Mouse (Mus musculus): Measurements from ENCODE around the gene Chic2. TPM values are rescaled to one million over a fixed set of nuclear protein-coding genes. Genes with fewer than 3 reads are reported as not detected.

Chic2 gene
- total and polyA plus RNA-seq, 3 experiments, result 33.4 to 100 (median 41.1) TPM

DNA sequence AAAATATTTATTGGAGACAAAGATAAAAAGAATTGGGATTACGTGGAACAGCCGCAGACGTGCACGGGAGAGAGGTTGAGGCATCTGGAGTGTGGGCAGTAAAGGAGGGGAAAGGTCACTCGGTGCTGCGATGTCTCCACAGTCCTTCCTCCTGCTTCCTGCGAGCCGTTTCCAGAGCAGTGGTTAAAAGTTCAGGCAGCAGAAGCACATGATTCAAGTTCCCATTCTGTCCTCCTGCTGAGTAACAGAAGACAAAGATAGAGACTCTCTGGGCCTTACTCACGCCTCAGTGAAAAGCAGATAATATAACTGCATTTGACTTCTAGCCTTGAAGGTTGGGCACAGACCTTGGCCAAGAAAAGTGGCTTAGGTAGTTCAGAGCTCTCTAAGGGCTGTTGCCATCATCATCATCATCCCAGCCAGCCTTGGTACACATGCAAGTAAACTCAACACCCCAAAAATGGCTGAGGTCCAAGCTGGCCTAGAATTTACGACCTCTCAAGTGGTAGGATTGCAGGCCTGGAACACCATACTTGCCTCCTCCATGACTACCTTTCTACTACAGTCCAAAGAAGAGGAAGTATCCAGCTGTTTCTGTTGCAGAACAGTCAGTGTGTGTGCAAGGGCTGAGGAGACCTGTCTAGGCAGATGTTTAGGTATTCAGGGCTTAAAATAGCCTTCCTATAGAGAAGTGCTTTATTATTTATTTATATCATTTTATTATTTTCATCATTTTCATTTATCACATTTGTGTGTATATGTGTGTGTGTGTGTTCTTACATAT is 87.1 kb downstream of the Chic2 start (continued):
- TF ChIP-seq KAT2A (conservative IDR thresholded peaks at IDR 0.05; ENCODE audit: low read depth, low read length) (no peak), POLR2A (IDR thresholded peaks at IDR 0.05; ENCODE audit: control insufficient read depth in 1 of 2, insufficient read depth in 1 of 2, low read depth in 1 of 2, low read length in 2 of 2, poor library complexity in 1 of 2) (no peak; a peak in 1 of 4 replicates), NRF1 (IDR thresholded peaks at IDR 0.05; ENCODE audit: insufficient read depth, low read depth, low read length, poor library complexity, severe bottlenecking) (no peak)

DNA sequence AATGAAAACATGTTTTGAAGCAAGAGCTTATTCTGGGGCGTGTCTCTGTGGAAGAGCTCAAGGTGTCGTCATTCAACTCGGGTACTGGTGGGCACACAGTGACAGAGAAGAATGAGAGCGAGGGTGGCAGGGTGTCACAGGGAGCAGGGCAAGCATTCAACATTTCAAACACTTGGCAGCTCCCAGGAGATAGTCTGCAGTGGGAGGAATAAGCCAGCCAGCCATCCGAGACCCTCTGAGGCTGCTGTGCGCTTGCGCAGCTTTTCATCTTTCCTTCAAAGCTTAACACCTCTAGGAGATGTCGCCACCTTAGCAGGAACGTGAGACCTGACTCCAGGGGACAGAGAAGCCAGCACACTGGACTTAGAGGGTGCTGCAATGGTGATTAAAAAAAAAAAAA is 88.2 kb downstream of the Chic2 start:
- Histone ChIP-seq H3K27me3 (ENCODE audit: control insufficient read depth in 1 of 2, insufficient read depth in 2 of 2, low read length in 2 of 2) (no peaks in the 10 kb centered on the region), H3K9me3 (replicated peaks; ENCODE audit: insufficient read depth, low read length) (no peaks in the 10 kb centered on the region), H3K36me3 (ENCODE audit: control insufficient read depth in 1 of 2, insufficient read depth in 2 of 2, low read length in 2 of 2) (peaks cover 0 to 18% of the 10 kb centered on the region in 2 experiments; a peak in 2 of 4 replicates), H3K9ac (ENCODE audit: control insufficient read depth, low read depth, low read length, poor library complexity, severe bottlenecking) (no peak overlapping the region), H3K4me1 (ENCODE audit: control insufficient read depth in 1 of 2, insufficient read depth in 2 of 2, low read length in 2 of 2) (peaks cover 13 to 43% of the 10 kb centered on the region in 2 experiments), H3K27ac (ENCODE audit: control insufficient read depth, low read depth, low read length) (peak overlapping the region; percentile 81; the same call in 1 of the 2 replicates), H3K4me3 (ENCODE audit: control insufficient read depth in 1 of 2, insufficient read depth in 1 of 2, low read depth in 2 of 2, low read length in 2 of 2) (no peak overlapping the region), H3K79me2 (ENCODE audit: control insufficient read depth, insufficient read depth, low read length, poor library complexity) (no peaks in the 10 kb centered on the region)
- no peak for TF ChIP-seq MYB (IDR thresholded peaks at IDR 0.05; ENCODE audit: low read depth, low read length)
- TF ChIP-seq EP300 (IDR thresholded peaks at IDR 0.05; ENCODE audit: low read depth in 1 of 2, low read length in 2 of 2), result no peak
- no peak for TF ChIP-seq POLR2A (IDR thresholded peaks at IDR 0.05; ENCODE audit: control insufficient read depth in 1 of 2, insufficient read depth in 1 of 2, low read depth in 1 of 2, low read length in 2 of 2, poor library complexity in 1 of 2)
- TF ChIP-seq SMC3 (IDR thresholded peaks at IDR 0.05; ENCODE audit: low read depth, low read length), result no peak
- no peak for TF ChIP-seq GATA1 (IDR thresholded peaks at IDR 0.05; ENCODE audit: low read depth, low read length)
- TF ChIP-seq USF2 (IDR thresholded peaks at IDR 0.05; ENCODE audit: borderline replicate concordance in 1 of 2, insufficient read depth in 1 of 2, low read depth in 1 of 2, low read length in 2 of 2), result no peak
- no peak for TF ChIP-seq BHLHE40 (IDR thresholded peaks at IDR 0.05; ENCODE audit: borderline replicate concordance, low read depth, low read length)
- TF ChIP-seq KAT2A (conservative IDR thresholded peaks at IDR 0.05; ENCODE audit: low read depth, low read length), result no peak
- TF ChIP-seq RAD21 (IDR thresholded peaks at IDR 0.05; ENCODE audit: low read depth, low read length), result no peak
- no peak for TF ChIP-seq CHD2 (IDR thresholded peaks at IDR 0.05; ENCODE audit: low read length)
- no peak for TF ChIP-seq ZKSCAN1 (IDR thresholded peaks at IDR 0.05; ENCODE audit: low read depth, low read length)
- no peak for TF ChIP-seq ELF1 (IDR thresholded peaks at IDR 0.05; ENCODE audit: low read depth, low read length)
- no peak for TF ChIP-seq ZMIZ1 (IDR thresholded peaks at IDR 0.05; ENCODE audit: low read depth, low read length)
- no peak for TF ChIP-seq ZC3H11A (IDR thresholded peaks at IDR 0.05; ENCODE audit: low read depth, low read length)
- no peak for TF ChIP-seq CTCF (IDR thresholded peaks at IDR 0.05 in 2 of 3, conservative IDR thresholded peaks at IDR 0.05 in 1 of 3; ENCODE audit: control insufficient read depth in 1 of 3, insufficient read depth in 1 of 3, low read depth in 2 of 3, low read length in 3 of 3, poor library complexity in 1 of 3, severe bottlenecking in 1 of 3)
- no peak for DNase-seq (ENCODE audit: low read depth, low spot score)

DNA sequence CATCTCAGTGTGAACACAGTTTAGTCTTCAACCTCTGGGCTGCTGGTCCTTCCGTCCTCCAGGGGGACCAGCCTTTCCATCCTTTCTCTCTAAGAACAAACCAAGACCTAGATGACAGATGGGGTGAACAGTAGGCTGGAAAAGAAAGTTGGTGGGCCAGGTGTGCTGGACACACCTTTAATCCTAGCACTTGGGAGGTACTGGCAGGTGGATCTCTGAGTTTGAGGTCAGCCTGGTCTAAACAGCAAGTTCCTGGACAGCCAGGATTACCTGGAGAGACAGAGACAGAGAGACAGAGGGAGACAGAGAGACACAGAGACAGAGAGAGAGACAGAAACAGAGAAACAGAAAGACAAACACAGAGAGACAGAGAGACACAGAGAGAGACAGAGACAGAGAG is 89.0 kb downstream of the Chic2 start:
- H3K79me2 ChIP-seq (ENCODE audit: control insufficient read depth, insufficient read depth, low read length, poor library complexity), result no peaks in the 10 kb centered on the region
- H3K9me3 ChIP-seq (replicated peaks; ENCODE audit: insufficient read depth, low read length), result no peaks in the 10 kb centered on the region
- no peak overlapping the region for H3K27ac ChIP-seq (ENCODE audit: control insufficient read depth, low read depth, low read length)
- peaks cover 13 to 39% of the 10 kb centered on the region in 2 experiments for H3K4me1 ChIP-seq (ENCODE audit: control insufficient read depth in 1 of 2, insufficient read depth in 2 of 2, low read length in 2 of 2)
- no peak overlapping the region for H3K4me3 ChIP-seq (ENCODE audit: control insufficient read depth in 1 of 2, insufficient read depth in 1 of 2, low read depth in 2 of 2, low read length in 2 of 2)
- H3K36me3 ChIP-seq (ENCODE audit: control insufficient read depth in 1 of 2, insufficient read depth in 2 of 2, low read length in 2 of 2), result peaks cover 0 to 18% of the 10 kb centered on the region in 2 experiments; a peak in 2 of 4 replicates
- H3K27me3 ChIP-seq (ENCODE audit: control insufficient read depth in 1 of 2, insufficient read depth in 2 of 2, low read length in 2 of 2), result no peaks in the 10 kb centered on the region
- no peak overlapping the region for H3K9ac ChIP-seq (ENCODE audit: control insufficient read depth, low read depth, low read length, poor library complexity, severe bottlenecking)
- no peak for DNase-seq (ENCODE audit: low read depth, low spot score)
- TF ChIP-seq MAX (IDR thresholded peaks at IDR 0.05; ENCODE audit: low read length) (no peak), JUND (IDR thresholded peaks at IDR 0.05; ENCODE audit: low read depth, low read length) (no peak), MAZ (IDR thresholded peaks at IDR 0.05; ENCODE audit: low read depth, low read length) (no peak), E2F4 (IDR thresholded peaks at IDR 0.05; ENCODE audit: borderline replicate concordance, low read depth, low read length) (no peak), RCOR1 (IDR thresholded peaks at IDR 0.05; ENCODE audit: low read depth, low read length) (no peak), MAFK (IDR thresholded peaks at IDR 0.05; ENCODE audit: borderline replicate concordance, low read depth, low read length) (no peak), KAT2A (conservative IDR thresholded peaks at IDR 0.05; ENCODE audit: low read depth, low read length) (no peak), CTCF (IDR thresholded peaks at IDR 0.05 in 2 of 3, conservative IDR thresholded peaks at IDR 0.05 in 1 of 3; ENCODE audit: control insufficient read depth in 1 of 3, insufficient read depth in 1 of 3, low read depth in 2 of 3, low read length in 3 of 3, poor library complexity in 1 of 3, severe bottlenecking in 1 of 3) (no peak), ZMIZ1 (IDR thresholded peaks at IDR 0.05; ENCODE audit: low read depth, low read length) (no peak), RAD21 (IDR thresholded peaks at IDR 0.05; ENCODE audit: low read depth, low read length) (no peak), ELF1 (IDR thresholded peaks at IDR 0.05; ENCODE audit: low read depth, low read length) (no peak), UBTF (IDR thresholded peaks at IDR 0.05; ENCODE audit: borderline replicate concordance, insufficient read depth, low read depth, low read length) (no peak), TCF12 (IDR thresholded peaks at IDR 0.05; ENCODE audit: low read depth, low read length) (no peak), USF2 (IDR thresholded peaks at IDR 0.05; ENCODE audit: borderline replicate concordance in 1 of 2, insufficient read depth in 1 of 2, low read depth in 1 of 2, low read length in 2 of 2) (no peak), MYB (IDR thresholded peaks at IDR 0.05; ENCODE audit: low read depth, low read length) (no peak), TAL1 (IDR thresholded peaks at IDR 0.05; ENCODE audit: low read length) (no peak)

Data from MEL (cell line).